Mouse (Mus musculus) G1E (cell line): ENCODE measurements around the gene C1qa.

ENCODE experiments used
- CTCF ChIP-seq: IDR thresholded peaks from 2 replicates; pipeline ENCODE4 v1.5.1; 2012; ENCODE audit warnings: low read depth, low read length, inconsistent platforms, mixed read lengths
- TAL1 ChIP-seq: conservative IDR thresholded peaks from 2 replicates; pipeline ENCODE4 v1.6.1; 2012; ENCODE audit warnings: low read depth, low read length, inconsistent platforms, mixed read lengths

DNA sequence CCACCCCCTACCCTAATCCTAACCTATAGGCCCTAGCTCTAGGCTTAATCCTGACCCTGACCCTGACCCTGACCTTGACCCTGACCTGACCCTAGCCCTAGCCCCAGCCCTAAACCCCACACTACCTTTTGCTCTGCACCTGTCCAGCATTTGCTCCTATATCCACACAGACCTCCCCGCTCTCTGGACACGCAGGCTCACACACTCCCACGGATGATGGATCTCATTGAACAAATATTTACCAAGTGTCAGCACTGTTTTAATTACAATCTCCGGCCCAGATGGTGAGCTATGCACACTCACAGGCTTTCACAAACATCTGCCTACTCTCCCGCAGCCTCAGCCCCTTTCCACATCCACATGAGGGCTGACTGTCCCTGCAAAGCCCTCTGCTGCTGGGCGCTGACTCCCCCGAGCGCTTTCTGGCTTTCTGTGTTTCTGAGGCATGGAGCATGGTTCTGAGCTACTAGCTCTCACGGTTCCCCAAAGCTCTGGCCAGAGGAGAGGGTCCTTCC, 462 bp downstream of the C1qa start:
- TF ChIP-seq CTCF = no peak
- no peak for TF ChIP-seq TAL1
